Mouse (Mus musculus): ENCODE data around the gene Tmem17. TPM values are rescaled to one million over a fixed set of nuclear protein-coding genes. Genes with fewer than 3 reads are reported as not detected.

Tmem17 gene
- polyA plus RNA-seq, 1 experiment from 2014 or later = 23.3 TPM

Other genes starting within 250 kb of the Tmem17 start
- gene Ehbp1, start 169.8 kb upstream of the Tmem17 start, polyA plus RNA-seq (2015; fragmentation: Nextera tagmentation; extraction: Ambion mirVana) = 17.3 and 21.2 TPM in 2 replicates